Mouse (Mus musculus) forebrain, embryonic 14.5 days (tissue): ENCODE measurements around the gene Trnt1. TPM values are rescaled to one million over a fixed set of nuclear protein-coding genes. Genes with fewer than 3 reads are reported as not detected.

Experiments used
- ATAC-seq: fragments of 200-750 bp; cut with Nextera tagmentation; 2 replicates; pipeline ENCODE4 v1.8.0; 2017; ENCODE audit warnings: mild to moderate bottlenecking, moderate library complexity
- DNase-seq: peaks from one replicate; pipeline ENCODE4 v3.0.0-alpha.2; 2015; ENCODE audit warnings: low spot score
- H3K27ac ChIP-seq: fragments of 300-500 bp; sonication (generic); 2 replicates; pipeline ENCODE4 v1.5.1; 2014; ENCODE audit warnings: low read depth, mild to moderate bottlenecking, control low read depth, low read length, moderate library complexity
- H3K27me3 ChIP-seq: fragments of 300-500 bp; sonication (generic); replicated peaks from 2 replicates; pipeline ENCODE4 v1.6.1; 2014; ENCODE audit warnings: low read length, control low read depth, mixed read lengths; ENCODE audit not compliant: control insufficient read depth, insufficient read depth
- H3K36me3 ChIP-seq: fragments of 300-500 bp; sonication (generic); 2 replicates; pipeline ENCODE4 v1.6.1; 2014; ENCODE audit warnings: low read length, control low read depth; ENCODE audit not compliant: control insufficient read depth, insufficient read depth
- H3K4me1 ChIP-seq: fragments of 300-500 bp; sonication (generic); 2 replicates; pipeline ENCODE4 v1.6.1; 2014; ENCODE audit warnings: antibody characterized with exemption, low read length, control low read depth; ENCODE audit not compliant: control insufficient read depth, insufficient read depth
- H3K4me2 ChIP-seq: fragments of 300-500 bp; sonication (generic); 2 replicates; pipeline ENCODE4 v1.6.1; 2014; ENCODE audit warnings: mild to moderate bottlenecking, control low read depth, low read length
- H3K4me3 ChIP-seq: fragments of 300-500 bp; sonication (generic); 2 replicates; pipeline ENCODE4 v1.5.1; 2014; ENCODE audit warnings: low read depth, low read length, control low read depth
- H3K9ac ChIP-seq: fragments of 300-500 bp; sonication (generic); 2 replicates; pipeline ENCODE4 v1.6.1; 2014; ENCODE audit warnings: mild to moderate bottlenecking, low read length, control low read depth, moderate library complexity
- H3K9me3 ChIP-seq: fragments of 300-500 bp; sonication (generic); replicated peaks from 2 replicates; pipeline ENCODE4 v1.6.1; 2016; ENCODE audit warnings: low read length, control low read depth, mixed read lengths; ENCODE audit not compliant: control insufficient read depth
- WGBS: fragments of 180-500 bp; shearing (Covaris S2); extraction: QIAGEN DNeasy Blood & Tissue Kit; methylation state at CpG from one replicate; pipeline ENCODE4 v1.1.7; 2014; 5-methylcytosine and 5-hydroxymethylcytosine counted together
- polyA plus RNA-seq: library from polyadenylated mRNA; unstranded; fragments of >200 nt; fragmentation: Nextera tagmentation; extraction: Ambion mirVana; gene quantifications from 2 replicates; pipeline ENCODE4 v1.2.1, GENCODE M21; 2014

Trnt1 gene
- polyA plus RNA-seq, 1 experiment from 2014 or later = 68.7 TPM

GRCm38 (mm10) chr6:106765892-106766291 lies 3.0 kb upstream of the Trnt1 start:
- Histone ChIP-seq H3K9ac (no peak overlapping the region), H3K4me1 (peaks cover 10% of the 10 kb centered on the region), H3K36me3 (no peaks in the 10 kb centered on the region), H3K4me2 (no peak overlapping the region), H3K4me3 (no peak overlapping the region), H3K9me3 (no peaks in the 10 kb centered on the region), H3K27me3 (no peaks in the 10 kb centered on the region), H3K27ac (no peak overlapping the region)
- no peak for ATAC-seq
- no peak for DNase-seq
- 80% methylated on average over 1 of the region's 1 CpGs for WGBS

- ATAC-seq (no peak), DNase-seq (no peak)
- H3K4me2 ChIP-seq = no peak overlapping the region
- H3K27ac ChIP-seq = no peak overlapping the region
- H3K4me3 ChIP-seq = no peak overlapping the region
- peaks cover 10% of the 10 kb centered on the region for H3K4me1 ChIP-seq
- no peaks in the 10 kb centered on the region for H3K27me3 ChIP-seq
- H3K9ac ChIP-seq = no peak overlapping the region
- 74% methylated on average over 4 of the region's 4 CpGs for WGBS
- H3K9me3 ChIP-seq = no peaks in the 10 kb centered on the region
- H3K36me3 ChIP-seq = peaks cover 6% of the 10 kb centered on the region
These were observed 2.1 kb upstream of the Trnt1 start for GRCm38 (mm10) chr6:106766774-106767173.

- Histone ChIP-seq H3K4me1 (peaks cover 10% of the 10 kb centered on the region), H3K36me3 (peaks cover 20% of the 10 kb centered on the region), H3K27me3 (no peaks in the 10 kb centered on the region), H3K4me3 (peak overlapping the region; percentile 54), H3K4me2 (peak overlapping the region; percentile 93), H3K27ac (no peak overlapping the region), H3K9me3 (no peaks in the 10 kb centered on the region), H3K9ac (peak overlapping the region; percentile 63)
- ATAC-seq (peak; percentile 82), DNase-seq (no peak)
- WGBS = 2% methylated on average over 33 of the region's 33 CpGs
These were observed 458 bp downstream of the Trnt1 start for GRCm38 (mm10) chr6:106769290-106769866.

- Histone ChIP-seq H3K4me3 (peak overlapping the region; percentile 54), H3K27ac (no peak overlapping the region), H3K36me3 (peaks cover 23% of the 10 kb centered on the region), H3K4me1 (peaks cover 10% of the 10 kb centered on the region), H3K9me3 (no peaks in the 10 kb centered on the region), H3K9ac (peak overlapping the region; percentile 63), H3K27me3 (no peaks in the 10 kb centered on the region), H3K4me2 (peak overlapping the region; percentile 93)
- no peak for ATAC-seq
- DNase-seq = peak; percentile 26
- WGBS = 25% methylated on average over 4 of the region's 4 CpGs
These were observed 1.1 kb downstream of the Trnt1 start for GRCm38 (mm10) chr6:106770046-106770445.

GRCm38 (mm10) chr6:106787138-106787537 lies 18.2 kb downstream of the Trnt1 start:
- Histone ChIP-seq H3K4me2 (no peak overlapping the region), H3K9ac (no peak overlapping the region), H3K9me3 (no peaks in the 10 kb centered on the region), H3K27me3 (no peaks in the 10 kb centered on the region), H3K4me3 (no peak overlapping the region), H3K36me3 (peaks cover 45% of the 10 kb centered on the region), H3K27ac (no peak overlapping the region), H3K4me1 (no peaks in the 10 kb centered on the region)
- WGBS = 95% methylated on average over 3 of the region's 3 CpGs
- ATAC-seq (no peak), DNase-seq (no peak)

- DNase-seq (no peak), ATAC-seq (no peak)
- Histone ChIP-seq H3K9ac (no peak overlapping the region), H3K27ac (no peak overlapping the region), H3K4me1 (no peaks in the 10 kb centered on the region), H3K9me3 (no peaks in the 10 kb centered on the region), H3K4me3 (no peak overlapping the region), H3K4me2 (no peak overlapping the region), H3K27me3 (no peaks in the 10 kb centered on the region), H3K36me3 (peaks cover 56% of the 10 kb centered on the region)
- WGBS = 93% methylated on average over 8 of the region's 8 CpGs
These were observed 22.5 kb downstream of the Trnt1 start for GRCm38 (mm10) chr6:106791429-106791828.

- Histone ChIP-seq H3K36me3 (peaks cover 53% of the 10 kb centered on the region), H3K4me1 (no peaks in the 10 kb centered on the region)
- ATAC-seq = no peak
These were observed 23.6 kb downstream of the Trnt1 start for GRCm38 (mm10) chr6:106792486-106792885.

GRCm38 (mm10) chr6:106793088-106793487 lies 24.2 kb downstream of the Trnt1 start:
- H3K4me1 ChIP-seq = no peaks in the 10 kb centered on the region
- ATAC-seq = no peak
- H3K9ac ChIP-seq = no peak overlapping the region
- DNase-seq = no peak
- H3K4me3 ChIP-seq = no peak overlapping the region
- H3K4me2 ChIP-seq = no peak overlapping the region
- no peaks in the 10 kb centered on the region for H3K27me3 ChIP-seq
- H3K9me3 ChIP-seq = no peaks in the 10 kb centered on the region
- WGBS = 94% methylated on average over 7 of the region's 7 CpGs
- H3K27ac ChIP-seq = no peak overlapping the region
- H3K36me3 ChIP-seq = peaks cover 50% of the 10 kb centered on the region

More at GRCm38 (mm10) chr6:106792486-106792885, 23.6 kb downstream of the Trnt1 start:
- Histone ChIP-seq H3K9me3 (no peaks in the 10 kb centered on the region), H3K4me2 (no peak overlapping the region), H3K27me3 (no peaks in the 10 kb centered on the region), H3K4me3 (no peak overlapping the region), H3K27ac (no peak overlapping the region), H3K9ac (no peak overlapping the region)
- 93% methylated on average over 5 of the region's 5 CpGs for WGBS
- no peak for DNase-seq

- Histone ChIP-seq H3K9ac (no peak overlapping the region), H3K4me3 (no peak overlapping the region), H3K36me3 (peaks cover 45% of the 10 kb centered on the region), H3K27ac (no peak overlapping the region), H3K27me3 (no peaks in the 10 kb centered on the region), H3K9me3 (no peaks in the 10 kb centered on the region), H3K4me2 (no peak overlapping the region), H3K4me1 (peaks cover 2% of the 10 kb centered on the region; the same call in 1 of the 2 replicates)
- WGBS = 94% methylated on average over 10 of the region's 10 CpGs
- ATAC-seq (no peak), DNase-seq (no peak)
These were observed 24.7 kb downstream of the Trnt1 start for GRCm38 (mm10) chr6:106793621-106794020.
